In the genomic region with DNA sequence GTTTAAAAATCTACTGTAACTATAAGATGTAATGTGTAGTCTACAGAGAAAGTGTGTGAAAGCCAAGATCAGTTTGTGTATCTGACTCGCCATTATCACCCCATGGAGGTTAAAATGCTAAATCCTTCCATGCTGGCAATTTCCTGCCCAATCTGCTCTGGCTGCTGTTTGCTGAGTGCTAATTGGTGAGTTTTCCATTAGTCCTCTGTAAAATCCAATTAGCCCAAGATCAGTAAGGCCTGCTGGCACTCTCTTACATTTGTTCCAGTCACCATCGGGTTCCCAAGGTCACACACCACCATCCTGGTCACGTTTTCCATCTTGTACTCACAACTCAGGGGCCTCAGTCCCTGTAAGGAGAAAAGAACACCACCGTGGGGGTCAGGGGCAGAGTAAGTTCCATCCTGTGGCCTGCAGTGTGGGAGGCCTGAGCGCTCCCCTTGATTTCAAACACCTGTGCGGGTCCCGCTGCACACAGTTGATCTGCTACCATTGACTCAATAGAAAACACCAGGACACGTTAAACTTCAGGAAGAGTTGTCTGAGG, we compare ENCODE assay signal across 26 mouse cellular contexts.
DNase-seq lines count a peak whose midpoint lies in the region; ATAC-seq and TF ChIP-seq lines count a peak whose summit lies in the region.
"Had no signal": no experiment of that assay in that cellular context is flagged by ENCODE, and none has a peak within 500 bp of the region (broad histone marks: within the 10 kb centered on the region; RNA-seq: fewer than 3 reads in every experiment).

No protein-coding gene starts in this region.

- TF ChIP-seq CTCF in forebrain, postnatal 0 days (IDR thresholded peaks at IDR 0.05; ENCODE audit: low read depth) = no peak

- 48% methylated on average over 8 of the region's 8 CpGs for WGBS in forebrain, embryonic 11.5 days
- 52% methylated on average over 8 of the region's 8 CpGs for WGBS in forebrain, postnatal 0 days
- 50% methylated on average over 8 of the region's 8 CpGs for WGBS in kidney, embryonic 14.5 days
- WGBS in limb, embryonic 11.5 days = 9% methylated on average over 8 of the region's 8 CpGs

- H3K4me2 ChIP-seq in forebrain, embryonic 11.5 days (ENCODE audit: low read depth, low read length, severe bottlenecking) = no peak overlapping the region
- no peak overlapping the region for H3K4me2 ChIP-seq in forebrain, postnatal 0 days (ENCODE audit: low read depth)
- no peak overlapping the region for H3K4me2 ChIP-seq in kidney, embryonic 14.5 days (replicated peaks; ENCODE audit: low read depth, low read length)
- no peak overlapping the region for H3K4me2 ChIP-seq in limb, embryonic 11.5 days (ENCODE audit: low read depth, severe bottlenecking)
- H3K4me2 ChIP-seq: embryonic facial prominence, embryonic 15.5 days; heart, embryonic 13.5 days; hindbrain, embryonic 13.5 days; intestine, embryonic 15.5 days; limb, embryonic 15.5 days; lung, embryonic 14.5 days; midbrain, embryonic 12.5 days; neural tube, embryonic 12.5 days; stomach, embryonic 15.5 days had no signal

- no peak overlapping the region for H3K27ac ChIP-seq in forebrain, embryonic 11.5 days (ENCODE audit: low read depth, low read length)
- H3K27ac ChIP-seq in forebrain, postnatal 0 days (ENCODE audit: low read depth, low read length) = no peak overlapping the region
- no peak overlapping the region for H3K27ac ChIP-seq in kidney, embryonic 14.5 days (ENCODE audit: low read depth, low read length)
- no peak overlapping the region for H3K27ac ChIP-seq in limb, embryonic 11.5 days (replicated peaks; ENCODE audit: low read depth, low read length)
- H3K27ac ChIP-seq: embryonic facial prominence, embryonic 15.5 days; heart, embryonic 13.5 days; hindbrain, embryonic 13.5 days; intestine, embryonic 15.5 days; kidney, postnatal 0 days; limb, embryonic 15.5 days; liver, embryonic 14.5 days; midbrain, embryonic 12.5 days; neural tube, embryonic 12.5 days; stomach, embryonic 15.5 days had no signal

- no peaks in the 10 kb centered on the region for H3K4me1 ChIP-seq in forebrain, embryonic 11.5 days (replicated peaks; ENCODE audit: control insufficient read depth, insufficient read depth, low read length)
- H3K4me1 ChIP-seq in forebrain, postnatal 0 days (ENCODE audit: insufficient read depth) = no peaks in the 10 kb centered on the region
- no peaks in the 10 kb centered on the region for H3K4me1 ChIP-seq in kidney, embryonic 14.5 days (ENCODE audit: control insufficient read depth, insufficient read depth, low read length)
- H3K4me1 ChIP-seq in limb, embryonic 11.5 days (ENCODE audit: control insufficient read depth, insufficient read depth, low read length) = peaks cover 8% of the 10 kb centered on the region; the same call in 1 of the 2 replicates
- H3K4me1 ChIP-seq: embryonic facial prominence, embryonic 15.5 days; heart, embryonic 13.5 days; hindbrain, embryonic 13.5 days; intestine, embryonic 15.5 days; limb, embryonic 15.5 days; midbrain, embryonic 12.5 days; neural tube, embryonic 12.5 days; stomach, embryonic 15.5 days had no signal

- no peaks in the 10 kb centered on the region for H3K36me3 ChIP-seq in forebrain, embryonic 11.5 days (ENCODE audit: control insufficient read depth, insufficient read depth, low read length)
- no peaks in the 10 kb centered on the region for H3K36me3 ChIP-seq in forebrain, postnatal 0 days (ENCODE audit: insufficient read depth)
- peaks cover 4% of the 10 kb centered on the region; the same call in 1 of the 2 replicates for H3K36me3 ChIP-seq in kidney, embryonic 14.5 days (ENCODE audit: control insufficient read depth, insufficient read depth, low read length)
- H3K36me3 ChIP-seq in limb, embryonic 11.5 days (ENCODE audit: control insufficient read depth, insufficient read depth, low read length) = no peaks in the 10 kb centered on the region
- H3K36me3 ChIP-seq: embryonic facial prominence, embryonic 15.5 days; heart, embryonic 13.5 days; hindbrain, embryonic 13.5 days; intestine, embryonic 15.5 days; limb, embryonic 15.5 days; midbrain, embryonic 12.5 days; neural tube, embryonic 12.5 days; stomach, embryonic 15.5 days had no signal

- peak; percentile 55 for ATAC-seq in forebrain, embryonic 11.5 days (replicated peaks; ENCODE audit: low FRiP score)
- ATAC-seq in forebrain, postnatal 0 days = no peak
- 0 out of 2 replicates have a peak, but pooled peaks have one; percentile 72 for ATAC-seq in kidney, embryonic 14.5 days (ENCODE audit: low FRiP score, low TSS enrichment)
- ATAC-seq in limb, embryonic 11.5 days (ENCODE audit: insufficient number of reproducible peaks, low FRiP score, low TSS enrichment, low read depth) = peak; percentile 77; the same call in 1 of the 2 replicates
- ATAC-seq: intestine, embryonic 15.5 days had no signal

- no peak for DNase-seq in forebrain, embryonic 11.5 days (ENCODE audit: low spot score)
- no peak for DNase-seq in forebrain, postnatal 0 days
- no peak for DNase-seq in kidney, adult 8-10 months
- DNase-seq in embryo, embryonic 11 days = peak; percentile 39
- peak; percentile 72 for DNase-seq in limb, embryonic 11.5 days (ENCODE audit: low spot score)
- no peak for DNase-seq in right cerebral cortex, adult 2 months (ENCODE audit: low spot score in 2 of 2)
- DNase-seq: adrenal gland, postnatal 14 days; cerebellum, adult 9-11 months; gastrocnemius, postnatal 14 days; heart, adult 18-20 months; heart, postnatal 14 days; layer of hippocampus, adult 9-11 months; lung, embryonic 14.5 days; thymus, adult 18-20 months; thymus, postnatal 4 days had no signal

- H3K4me3 ChIP-seq in forebrain, embryonic 11.5 days (ENCODE audit: low read depth, low read length) = no peak overlapping the region
- H3K4me3 ChIP-seq in forebrain, postnatal 0 days (ENCODE audit: low read depth, low read length) = no peak overlapping the region
- H3K4me3 ChIP-seq in kidney, embryonic 14.5 days (ENCODE audit: low read length) = no peak overlapping the region
- no peak overlapping the region for H3K4me3 ChIP-seq in limb, embryonic 11.5 days (ENCODE audit: low read depth, low read length)
- H3K4me3 ChIP-seq: embryonic facial prominence, embryonic 15.5 days; heart, embryonic 13.5 days; hindbrain, embryonic 13.5 days; intestine, embryonic 15.5 days; limb, embryonic 15.5 days; midbrain, embryonic 12.5 days; neural tube, embryonic 12.5 days; stomach, embryonic 15.5 days had no signal

- no peaks in the 10 kb centered on the region for H3K27me3 ChIP-seq in forebrain, embryonic 11.5 days (ENCODE audit: control insufficient read depth, insufficient read depth, low read length)
- H3K27me3 ChIP-seq in forebrain, postnatal 0 days (ENCODE audit: insufficient read depth, low read length) = no peaks in the 10 kb centered on the region
- no peaks in the 10 kb centered on the region for H3K27me3 ChIP-seq in kidney, embryonic 14.5 days (ENCODE audit: control insufficient read depth, insufficient read depth, low read length)
- H3K27me3 ChIP-seq in limb, embryonic 11.5 days (ENCODE audit: control insufficient read depth, insufficient read depth, low read length) = no peaks in the 10 kb centered on the region
- H3K27me3 ChIP-seq: embryonic facial prominence, embryonic 15.5 days; heart, embryonic 13.5 days; hindbrain, embryonic 13.5 days; intestine, embryonic 15.5 days; limb, embryonic 15.5 days; midbrain, embryonic 12.5 days; neural tube, embryonic 12.5 days; stomach, embryonic 15.5 days had no signal

- H3K9me3 ChIP-seq in forebrain, embryonic 11.5 days (ENCODE audit: control insufficient read depth, low read length) = no peaks in the 10 kb centered on the region
- H3K9me3 ChIP-seq in forebrain, postnatal 0 days (ENCODE audit: low read length) = no peaks in the 10 kb centered on the region
- H3K9me3 ChIP-seq in kidney, embryonic 14.5 days (ENCODE audit: control insufficient read depth, low read length) = no peaks in the 10 kb centered on the region
- H3K9me3 ChIP-seq in limb, embryonic 11.5 days (ENCODE audit: control insufficient read depth, low read length) = no peaks in the 10 kb centered on the region
- H3K9me3 ChIP-seq: embryonic facial prominence, embryonic 15.5 days; heart, embryonic 13.5 days; hindbrain, embryonic 13.5 days; intestine, embryonic 15.5 days; limb, embryonic 15.5 days; midbrain, embryonic 12.5 days; neural tube, embryonic 12.5 days; stomach, embryonic 15.5 days had no signal

- no peak overlapping the region for H3K9ac ChIP-seq in forebrain, embryonic 11.5 days (ENCODE audit: low read length)
- no peak overlapping the region for H3K9ac ChIP-seq in forebrain, postnatal 0 days
- H3K9ac ChIP-seq in kidney, embryonic 14.5 days (ENCODE audit: low read depth, low read length) = no peak overlapping the region
- no peak overlapping the region for H3K9ac ChIP-seq in limb, embryonic 11.5 days (ENCODE audit: low read length)
- H3K9ac ChIP-seq: embryonic facial prominence, embryonic 15.5 days; heart, embryonic 13.5 days; hindbrain, embryonic 13.5 days; intestine, embryonic 15.5 days; limb, embryonic 15.5 days; liver, embryonic 14.5 days; lung, embryonic 14.5 days; midbrain, embryonic 12.5 days; neural tube, embryonic 12.5 days; stomach, embryonic 15.5 days had no signal

Comparison
In these comparisons a context has a peak if more than half of its experiments do, and no peak if none do; other contexts are left out.
1. DNase-seq: peak in embryo, embryonic 11 days (single experiment) and limb, embryonic 11.5 days (single experiment); none in forebrain, embryonic 11.5 days (single experiment), forebrain, postnatal 0 days (single experiment), kidney, adult 8-10 months (0 of 2) and right cerebral cortex, adult 2 months (0 of 2).